Mouse (Mus musculus) gastrocnemius, adult 8-10 months (tissue): ENCODE data around the gene Myof. TPM values are rescaled to one million over a fixed set of nuclear protein-coding genes. Genes with fewer than 3 reads are reported as not detected.

Experiments used
- DNase-seq, 2 experiments: peaks; one replicate each; pipeline ENCODE4 v3.0.0; 2022; ENCODE audit warnings: low spot score in 2 of 2
- total RNA-seq, 4 experiments: library from RNA; stranded (reverse); gene quantifications; 2 replicates each; pipeline ENCODE4 v1.2.4; 2022

The Myof gene
- total RNA-seq, 4 experiments from 2014 or later = 4.0 to 5.8 (median 5.0) TPM

GRCm38 (mm10) chr19:37954236-37954635, 89.1 kb downstream of the Myof start:
- no peak for DNase-seq

DNA sequence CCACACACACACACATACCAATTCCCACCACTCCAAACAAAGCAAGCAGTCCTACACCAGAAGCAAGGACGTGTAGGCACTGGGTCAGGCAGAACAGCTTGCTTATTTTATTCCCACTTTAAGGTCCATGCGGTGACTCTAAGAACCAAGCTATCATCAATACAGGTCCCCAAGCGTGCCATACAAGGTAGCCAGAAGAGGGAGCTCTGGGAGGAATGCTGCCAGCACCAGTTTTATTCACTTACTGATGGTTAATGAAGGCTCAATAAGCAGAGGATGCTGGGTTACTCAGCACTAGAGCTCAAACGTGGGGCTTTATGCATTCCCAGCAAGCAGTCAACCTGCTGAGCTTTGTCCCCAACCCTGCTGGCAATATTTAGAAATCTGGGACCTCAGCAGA, 96.7 kb downstream of the Myof start:
- no peak for DNase-seq

DNA sequence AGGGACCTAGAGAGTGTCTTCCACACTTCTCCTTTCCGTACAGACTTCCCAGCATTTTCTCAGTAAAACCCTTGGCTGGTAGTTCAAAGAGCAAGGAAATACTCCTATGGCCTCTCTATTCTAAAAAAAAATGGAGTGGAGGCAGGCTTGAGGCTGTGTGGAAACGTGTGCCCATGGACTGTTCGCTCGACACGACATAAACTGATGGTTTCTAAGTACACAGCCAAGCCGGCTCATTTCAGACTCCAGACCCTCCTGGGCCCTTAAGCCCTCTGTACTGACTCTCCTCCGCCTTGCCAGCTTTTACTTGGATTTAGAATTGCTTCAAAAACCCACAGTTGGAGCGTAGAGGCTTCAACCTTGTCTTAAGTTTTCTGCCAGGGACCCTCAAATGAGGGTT, 97.3 kb downstream of the Myof start:
- no peak for DNase-seq

GRCm38 (mm10) chr19:37939203-37939602, 104.2 kb downstream of the Myof start:
- DNase-seq = no peak

- no peak for DNase-seq
Observed at GRCm38 (mm10) chr19:37937092-37937491, 106.3 kb downstream of the Myof start.

DNA sequence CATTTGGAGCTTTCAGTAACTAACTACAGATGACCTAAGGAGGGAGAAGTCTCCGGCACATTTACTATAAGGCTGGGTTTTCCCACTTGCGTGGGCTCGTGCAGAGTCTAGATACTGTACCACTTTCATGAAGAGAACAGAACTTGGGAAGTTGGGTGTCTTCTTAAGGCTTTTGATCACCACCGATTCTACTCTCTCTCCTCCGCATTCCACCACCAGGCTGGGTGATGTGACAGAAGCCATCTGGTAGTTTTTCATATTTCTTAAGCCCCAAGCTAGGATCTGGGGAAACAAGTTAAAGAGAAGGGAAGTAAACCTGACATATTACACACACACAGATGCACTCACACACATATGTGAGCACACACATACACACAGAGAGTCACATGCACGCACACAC, 108.7 kb downstream of the Myof start:
- DNase-seq = no peak

DNA sequence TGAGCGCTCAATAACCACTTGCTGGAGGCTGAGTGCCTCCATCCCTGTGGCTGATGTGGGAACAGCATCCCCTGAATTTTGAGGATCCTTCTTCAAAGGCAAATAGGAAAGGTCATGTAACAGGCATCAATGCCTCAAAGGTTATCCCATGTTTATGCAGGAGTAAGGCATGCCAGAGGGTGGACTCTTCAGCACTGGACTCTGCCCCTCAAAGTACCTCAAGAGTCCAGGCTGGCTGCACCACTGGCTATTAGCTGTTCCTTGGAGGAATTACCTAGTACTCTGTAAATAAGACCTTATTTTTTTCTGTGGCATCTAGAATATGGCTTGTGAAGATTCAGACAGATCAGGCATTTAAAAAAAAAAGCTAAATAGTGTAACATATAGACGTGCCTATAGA, 111.2 kb downstream of the Myof start:
- no peak for DNase-seq

DNA sequence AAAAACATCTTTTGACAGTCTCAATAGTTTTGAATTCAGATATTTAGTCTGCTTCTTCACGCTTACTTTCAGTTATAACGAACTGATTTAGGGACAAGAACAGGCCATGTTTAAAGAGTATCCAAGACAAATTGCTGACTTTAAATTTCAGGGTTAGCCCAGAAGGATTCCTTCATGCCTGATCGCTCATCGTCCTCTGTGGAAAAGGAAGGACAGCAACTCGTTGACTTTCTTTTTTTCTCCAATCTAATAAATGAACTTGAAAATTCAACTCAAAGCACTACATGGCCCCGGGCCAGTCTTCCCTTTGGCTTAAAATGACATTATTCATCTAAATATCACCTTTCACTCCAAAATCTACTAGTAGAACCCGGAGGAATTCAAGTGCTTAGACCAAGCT, 115.5 kb downstream of the Myof start:
- DNase-seq = no peak

DNA sequence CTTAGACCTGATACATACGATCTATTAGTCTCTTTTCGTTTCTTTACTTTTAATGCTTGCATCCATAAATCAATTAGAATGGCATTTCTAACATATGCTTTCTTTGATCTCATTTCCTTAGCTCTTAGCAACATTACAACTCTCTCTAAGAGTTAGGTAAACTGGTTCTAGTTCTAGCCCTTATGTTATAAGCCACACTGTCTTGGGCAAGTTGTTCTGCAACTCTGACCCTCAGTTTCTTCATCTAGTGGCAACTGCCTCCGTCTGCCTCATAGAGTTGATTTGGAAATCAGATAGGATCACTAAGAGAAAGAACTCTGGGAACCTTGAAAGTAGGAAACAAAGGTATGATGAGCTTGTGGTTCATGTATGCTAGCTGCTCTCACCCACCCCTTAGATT, 118.1 kb downstream of the Myof start:
- DNase-seq = no peak

- DNase-seq = no peak
Observed at GRCm38 (mm10) chr19:37924266-37924665, 119.1 kb downstream of the Myof start.

- no peak for DNase-seq
Observed at GRCm38 (mm10) chr19:37921098-37921497, 122.3 kb downstream of the Myof start.

DNA sequence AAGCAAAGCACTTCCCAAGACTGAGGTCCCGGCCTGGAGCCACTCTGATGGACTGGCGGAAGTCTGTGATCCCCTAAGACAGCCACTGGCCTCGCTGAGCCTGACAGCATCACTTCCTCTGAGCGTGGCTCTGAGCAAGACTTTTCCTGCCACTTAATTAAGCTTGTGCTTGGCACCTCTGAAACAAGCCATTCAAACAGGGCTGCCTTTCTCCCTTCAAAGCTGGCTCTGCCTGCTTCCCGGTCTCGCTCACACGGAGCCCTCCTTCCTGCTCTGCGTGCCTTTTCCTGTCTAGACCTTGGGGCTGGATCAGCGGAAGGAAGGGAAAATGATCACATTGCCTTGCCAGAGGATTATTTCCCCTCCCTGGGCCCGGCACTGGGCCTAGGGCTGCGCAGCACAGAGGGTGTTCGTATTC, 124.9 kb downstream of the Myof start:
- DNase-seq = no peak

DNA sequence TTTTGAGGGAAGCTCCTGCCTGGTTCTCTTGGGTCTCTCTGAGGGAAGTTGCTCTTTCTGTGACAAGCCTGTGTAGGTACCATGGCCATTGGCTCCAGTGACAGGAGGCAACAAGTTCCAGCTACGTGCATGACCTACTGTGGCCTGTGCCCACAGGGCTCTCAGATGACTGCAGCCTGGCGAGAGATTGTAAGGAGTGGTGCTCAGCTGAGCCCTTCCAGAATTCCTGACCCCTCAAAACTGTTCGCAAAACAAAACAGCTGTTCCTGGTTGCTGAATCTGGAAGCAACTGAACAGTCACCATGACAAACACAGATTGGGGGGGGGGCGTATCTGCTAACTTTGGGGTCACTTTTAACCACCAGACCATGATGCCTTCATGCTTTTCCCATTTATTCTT, 129.1 kb downstream of the Myof start:
- DNase-seq = peak in 1 of 2 experiments; percentile 28

GRCm38 (mm10) chr19:37912501-37912900, 130.9 kb downstream of the Myof start:
- DNase-seq = no peak

DNA sequence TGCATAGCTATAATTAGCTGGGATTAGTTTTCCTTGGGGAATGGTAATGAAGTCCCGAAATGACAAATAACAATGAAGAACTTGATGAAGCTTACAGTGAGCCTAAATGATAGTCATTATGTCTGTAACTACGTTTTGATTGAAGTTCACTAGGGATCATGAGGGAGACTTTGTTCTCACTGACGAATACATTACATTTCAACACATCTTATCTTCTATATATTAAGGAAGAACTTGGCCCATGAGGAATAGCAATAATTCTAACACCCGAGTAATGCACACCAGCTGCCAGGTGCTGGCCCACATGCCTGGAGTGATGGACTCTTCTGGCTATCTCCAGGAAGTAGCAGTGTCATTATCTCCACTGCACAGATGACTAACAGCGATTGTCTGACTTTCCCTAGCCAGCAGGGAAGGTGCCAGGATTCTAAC, 133.5 kb downstream of the Myof start:
- no peak for DNase-seq

DNA sequence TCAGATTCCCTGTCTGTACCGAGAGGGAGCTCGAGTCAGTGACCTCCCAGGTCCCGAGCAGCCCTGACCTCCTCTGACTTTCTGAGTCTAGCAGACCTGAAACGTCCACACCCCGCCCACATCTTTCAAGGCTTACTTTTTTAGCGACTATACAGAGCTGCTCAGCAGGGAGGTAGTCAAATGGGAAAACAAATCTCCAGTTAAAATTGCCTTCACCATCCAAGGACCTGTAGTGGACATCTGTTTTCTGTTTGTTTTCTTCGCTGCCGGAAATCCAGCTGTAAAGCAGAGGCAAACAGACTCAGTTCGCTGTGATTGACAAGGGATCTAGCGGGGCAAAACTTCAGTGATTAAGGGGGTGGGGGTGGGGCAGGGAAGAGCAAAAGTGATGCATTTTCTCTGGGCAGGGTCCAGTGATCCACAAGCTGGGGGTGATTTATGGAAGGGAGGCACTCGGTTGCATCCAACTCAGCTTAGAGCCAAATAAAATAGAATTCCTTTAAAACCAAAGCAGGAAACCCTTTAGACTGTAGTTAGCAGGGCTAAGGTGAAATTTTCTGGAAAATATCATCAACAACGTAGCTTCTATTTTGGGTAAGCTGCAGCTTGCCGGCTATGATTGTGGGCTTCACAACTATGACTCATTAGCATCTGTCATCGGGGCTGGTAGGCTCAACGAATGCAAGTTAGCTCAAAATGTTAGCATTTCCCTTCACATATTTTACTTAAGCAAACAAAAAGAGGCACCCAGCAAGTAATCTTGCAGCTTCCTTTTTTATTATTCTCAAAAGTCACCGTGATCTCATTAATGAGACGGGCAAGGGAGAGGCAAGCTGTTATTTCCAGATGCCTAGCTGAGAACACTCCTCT, 135.7 kb downstream of the Myof start:
- no peak for DNase-seq

DNA sequence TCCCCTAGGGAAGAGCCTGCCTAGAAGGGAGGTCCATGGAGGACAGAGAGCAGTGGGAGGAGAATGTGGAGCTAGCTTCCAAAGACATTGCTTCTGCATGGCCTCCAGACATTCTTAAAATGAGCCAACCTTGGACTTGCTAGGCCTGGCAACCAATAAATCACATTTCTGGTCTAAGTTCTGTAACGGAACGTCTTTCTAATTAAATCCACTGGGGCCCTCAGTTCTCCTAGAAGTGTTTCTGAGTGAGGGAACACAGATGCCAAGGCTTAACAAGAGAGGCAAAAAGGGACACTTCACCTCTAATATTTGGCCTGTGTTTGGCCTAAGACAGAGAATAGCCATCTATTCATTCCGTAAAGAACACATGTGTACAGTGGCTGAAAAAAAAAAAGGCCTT, 136.5 kb downstream of the Myof start:
- no peak for DNase-seq

DNA sequence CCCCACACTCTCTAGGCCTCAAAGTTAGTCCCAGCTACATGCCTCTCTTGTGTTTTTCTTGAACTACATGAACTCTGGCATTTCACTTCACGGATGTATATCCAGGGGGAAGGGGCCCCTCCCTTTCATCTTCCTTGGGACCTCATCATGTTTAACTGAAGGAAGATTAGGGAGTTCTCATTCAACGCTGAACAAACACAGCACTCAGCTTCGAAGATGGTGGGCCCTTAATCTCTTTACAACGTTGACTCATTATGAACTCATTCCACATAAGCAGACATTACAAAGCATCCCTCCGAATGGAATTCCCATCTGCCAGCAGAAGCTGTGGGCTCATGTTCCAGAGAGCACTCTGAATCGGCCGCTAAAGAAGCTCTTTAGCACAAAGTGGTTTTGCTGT, 147.3 kb downstream of the Myof start:
- DNase-seq = no peak

DNA sequence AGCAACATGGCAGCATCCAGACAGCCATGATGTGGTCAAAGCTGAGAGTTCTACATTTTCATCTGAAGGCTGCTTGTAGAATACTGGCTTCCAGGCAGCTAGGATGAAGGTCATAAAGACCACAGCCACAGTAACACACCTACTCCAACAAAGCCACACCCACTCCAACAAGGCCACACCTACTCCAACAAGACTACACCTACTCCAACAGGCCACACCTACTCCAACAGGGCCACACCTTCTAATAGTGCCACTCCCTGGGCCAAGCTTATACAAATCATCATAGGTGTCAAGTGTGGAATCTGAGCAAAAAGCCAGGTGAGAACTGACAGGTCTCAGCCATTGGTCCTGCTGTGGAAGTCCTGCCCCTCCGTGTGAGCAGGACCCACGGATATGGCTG, 152.4 kb downstream of the Myof start:
- no peak for DNase-seq

DNA sequence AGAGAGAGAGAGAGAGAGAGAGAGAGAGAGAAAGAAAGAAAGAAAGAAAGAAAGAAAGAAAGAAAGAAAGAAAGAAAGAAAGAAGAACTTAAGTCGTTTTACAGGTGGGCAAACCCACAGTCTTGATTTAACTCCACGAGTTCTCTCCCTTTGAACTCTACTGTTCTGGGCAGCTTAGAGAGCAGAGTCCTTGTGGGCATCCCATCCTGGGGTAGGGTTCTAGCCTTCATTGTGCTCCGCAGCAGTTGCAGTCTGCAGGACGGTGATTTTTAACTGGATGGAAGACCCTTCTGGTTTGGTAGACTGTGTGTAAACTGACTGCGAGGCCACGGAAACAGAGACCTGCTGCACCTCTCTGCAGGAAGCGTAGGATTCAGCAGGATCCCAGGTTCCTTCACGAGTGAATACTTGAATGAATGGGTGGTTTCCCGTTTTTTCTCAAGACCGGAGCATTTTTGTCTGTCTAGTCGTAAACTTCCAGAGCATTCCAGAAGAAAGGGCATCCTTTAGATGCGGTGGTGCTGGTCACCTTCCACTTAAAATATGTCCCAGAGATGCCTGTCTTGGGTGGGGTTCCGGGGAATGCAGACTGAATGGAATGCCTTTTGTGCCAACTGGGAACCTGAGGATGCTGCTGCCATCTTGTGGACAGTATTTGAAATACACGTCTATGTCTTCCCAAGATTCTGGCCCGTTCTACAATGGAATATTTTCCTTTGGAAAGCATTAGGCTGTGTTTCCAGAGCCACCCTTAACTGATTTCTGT, 156.8 kb downstream of the Myof start:
- peak in 1 of 2 experiments; percentile 11 for DNase-seq

DNA sequence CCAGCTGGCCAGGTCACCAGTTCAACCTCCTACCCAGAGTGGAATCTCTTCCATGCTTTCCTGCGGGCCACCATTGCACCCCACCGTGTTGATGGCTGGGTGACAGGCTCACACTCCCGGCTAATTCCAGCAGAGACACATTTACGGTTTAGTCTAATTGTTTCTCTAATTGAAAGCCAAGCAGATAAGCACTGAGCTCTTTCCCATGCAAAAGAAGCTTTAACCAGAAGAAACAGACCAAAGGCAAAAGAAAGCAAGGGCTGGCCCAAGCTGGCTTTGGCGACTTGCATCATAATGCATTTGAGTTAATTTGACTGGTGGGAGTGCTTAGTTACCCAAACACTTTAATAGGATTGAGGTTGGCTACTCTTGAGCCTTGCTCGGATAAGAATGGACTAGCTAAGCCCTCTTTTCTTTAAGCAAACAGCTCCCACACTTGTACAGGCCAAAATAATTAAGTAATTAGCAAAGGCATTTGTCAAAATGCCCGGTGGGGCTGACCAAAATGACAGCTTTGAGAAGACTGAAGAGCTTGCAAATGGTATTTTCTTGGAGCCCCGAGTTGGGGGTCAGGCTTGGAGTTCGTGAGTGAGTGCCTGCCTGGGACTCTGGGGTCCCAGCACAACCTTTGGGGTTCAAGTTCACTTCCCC, 161.8 kb downstream of the Myof start:
- no peak for DNase-seq

DNA sequence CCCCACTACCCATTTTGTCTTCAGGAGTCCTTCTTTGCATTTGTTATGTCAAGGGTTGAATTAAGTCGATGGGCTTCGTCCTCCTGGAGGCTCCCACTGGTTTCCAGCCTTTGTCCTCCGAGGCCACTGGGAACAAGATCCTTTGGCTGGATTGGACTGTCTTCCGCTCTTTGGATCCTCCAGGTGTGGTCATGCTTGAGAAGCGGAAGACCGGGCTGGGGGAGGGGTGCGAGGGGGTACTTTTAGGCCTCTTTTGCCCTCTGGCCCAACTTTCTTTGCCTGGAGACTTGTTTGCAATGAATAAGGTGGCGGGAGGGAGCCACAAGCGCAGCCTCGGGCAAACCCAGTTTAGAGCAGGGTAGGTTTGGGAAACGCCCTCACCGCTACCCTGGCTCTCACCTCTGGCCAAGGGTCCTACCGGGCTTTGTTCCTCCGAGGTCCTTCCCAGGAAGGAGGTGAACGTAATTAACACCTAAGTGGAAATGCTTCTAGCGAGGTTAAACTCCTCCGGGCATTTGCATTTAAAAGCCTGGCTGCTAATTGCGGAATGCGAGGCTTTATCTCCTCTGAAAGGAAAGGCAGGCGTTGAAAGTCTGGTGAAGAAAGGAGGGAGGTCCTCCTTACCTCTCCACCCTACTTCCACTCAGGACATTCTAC, 165.7 kb downstream of the Myof start:
- no peak for DNase-seq
